Mouse (Mus musculus) right cerebral cortex, adult 18-20 months (tissue): Measurements from ENCODE around the gene Pon1.

Source experiments
- DNase-seq: peaks from one replicate; pipeline ENCODE4 v3.0.0; 2022; ENCODE audit warnings: mixed read lengths

The Pon1 gene

DNA sequence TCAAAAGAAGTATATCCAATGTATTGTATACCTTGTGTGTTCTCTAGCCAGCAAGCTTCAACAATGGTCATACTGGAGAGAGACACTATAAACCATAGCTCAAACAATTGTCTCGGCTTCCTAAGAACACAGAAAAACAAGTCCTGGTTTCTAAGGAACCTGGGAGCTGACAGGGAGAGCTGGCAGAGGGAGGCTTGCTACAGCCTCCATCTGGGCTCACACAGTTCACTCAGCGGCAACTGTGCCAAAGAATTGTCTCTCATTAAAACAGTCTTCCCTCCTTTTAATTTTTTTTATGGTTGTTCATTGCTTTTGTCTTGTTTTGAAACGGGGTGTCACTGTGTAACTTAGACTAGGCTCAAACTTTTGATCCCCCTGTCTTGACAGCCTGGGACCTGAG lies 73.5 kb downstream of the Pon1 start:
- DNase-seq: no peak

GRCm38 (mm10) chr6:5119181-5119910 lies 74.4 kb downstream of the Pon1 start:
- no peak for DNase-seq
